Mouse (Mus musculus) E14TG2a.4 (cell line): ENCODE data around the gene Dgki.

ENCODE experiments used
- CTCF ChIP-seq: conservative IDR thresholded peaks from 2 replicates; pipeline ENCODE4 v1.5.1; 2014; ENCODE audit warnings: low read length
- NANOG ChIP-seq: IDR thresholded peaks from 2 replicates; pipeline ENCODE4 v1.6.1; 2014; ENCODE audit warnings: borderline replicate concordance, low read length, mixed read lengths
- POU5F1 ChIP-seq: IDR thresholded peaks from 2 replicates; pipeline ENCODE4 v1.6.1; 2014; ENCODE audit warnings: low read length, borderline replicate concordance

DNA sequence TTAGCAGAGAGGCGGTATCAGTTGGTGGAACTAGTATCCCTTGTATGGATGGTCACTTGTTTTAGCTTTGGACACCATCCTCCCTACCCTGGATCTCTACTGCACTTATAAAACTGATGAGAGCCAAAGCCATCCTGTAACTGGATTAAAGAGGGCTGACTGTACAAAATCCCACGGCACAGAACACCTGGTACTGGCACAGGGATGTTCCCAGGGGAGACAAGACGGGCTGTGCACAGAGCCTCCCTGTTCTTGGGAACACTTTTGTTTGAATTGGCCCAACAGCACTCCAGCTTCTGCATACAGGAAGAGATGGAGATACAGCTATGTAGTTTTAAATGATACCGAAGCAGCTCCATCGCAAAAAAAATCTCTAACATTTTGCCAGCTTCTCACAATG is 395.1 kb downstream of the Dgki start:
- no peak for TF ChIP-seq CTCF
- TF ChIP-seq POU5F1: no peak
- TF ChIP-seq NANOG: no peak
